Mouse (Mus musculus): ENCODE measurements around the gene Sec24d. TPM values are rescaled to one million over a fixed set of nuclear protein-coding genes. Genes with fewer than 3 reads are reported as not detected.
"Not testable (repeated sequence)": the region's sequence is repeated elsewhere in the genome, so short reads cannot be mapped to it uniquely, and the experiment has no call there.

The Sec24d gene
- polyA plus RNA-seq, 2 experiments from 2014 or later: 15.5 to 16.2 TPM

GRCm38 (mm10) chr3:123343690-123344089 is 76.4 kb downstream of the Sec24d start:
- no peak for ATAC-seq

- ATAC-seq: no peak
These were observed 81.0 kb downstream of the Sec24d start for GRCm38 (mm10) chr3:123348080-123348802.

- no peak for ATAC-seq
These were observed 83.3 kb downstream of the Sec24d start for GRCm38 (mm10) chr3:123350602-123351001.

- ATAC-seq: no peak
These were observed 84.3 kb downstream of the Sec24d start for GRCm38 (mm10) chr3:123351519-123351918.

- ATAC-seq: peak; percentile 60
These were observed 85.9 kb downstream of the Sec24d start for GRCm38 (mm10) chr3:123353183-123353582.

- no peak for ATAC-seq
These were observed 86.4 kb downstream of the Sec24d start for GRCm38 (mm10) chr3:123353661-123354060.

- no peak for ATAC-seq
These were observed 87.1 kb downstream of the Sec24d start for GRCm38 (mm10) chr3:123354388-123354787.

- no peak for ATAC-seq
These were observed 89.2 kb downstream of the Sec24d start for GRCm38 (mm10) chr3:123356377-123356991.

GRCm38 (mm10) chr3:123366820-123367219 is 99.6 kb downstream of the Sec24d start:
- ATAC-seq: not testable (repeated sequence)

GRCm38 (mm10) chr3:123369161-123369560 is 101.9 kb downstream of the Sec24d start:
- no peak for ATAC-seq

GRCm38 (mm10) chr3:123370927-123371326 is 103.7 kb downstream of the Sec24d start:
- no peak for ATAC-seq

- ATAC-seq: no peak
These were observed 104.7 kb downstream of the Sec24d start for GRCm38 (mm10) chr3:123371766-123372535.

- ATAC-seq: no peak
These were observed 109.3 kb downstream of the Sec24d start for GRCm38 (mm10) chr3:123376562-123376961.

GRCm38 (mm10) chr3:123384435-123384834 is 117.2 kb downstream of the Sec24d start:
- ATAC-seq: no peak

GRCm38 (mm10) chr3:123385118-123385485 is 117.8 kb downstream of the Sec24d start:
- ATAC-seq: no peak

GRCm38 (mm10) chr3:123385486-123386156 is 118.4 kb downstream of the Sec24d start, which contains the start of gene Mettl14:
Gene Mettl14 (minus strand): TSS chr3:123386108.
- ATAC-seq: peak; percentile 100

GRCm38 (mm10) chr3:123386157-123386780 is 119.0 kb downstream of the Sec24d start:
- peak; percentile 22 for ATAC-seq

GRCm38 (mm10) chr3:123391180-123391579 is 123.9 kb downstream of the Sec24d start:
- no peak for ATAC-seq

- ATAC-seq: no peak
These were observed 128.4 kb downstream of the Sec24d start for GRCm38 (mm10) chr3:123395611-123396010.

- ATAC-seq: no peak
These were observed 130.6 kb downstream of the Sec24d start for GRCm38 (mm10) chr3:123397562-123398481.

GRCm38 (mm10) chr3:123404945-123405344 is 137.7 kb downstream of the Sec24d start:
- ATAC-seq: no peak

Data from CD4-positive, CD25-positive, alpha-beta regulatory T cell, adult 4 months (primary cell).